Mouse (Mus musculus) c-Kit-positive CD71-negative TER-119-negative erythroid progenitor cells, embryonic 14.5 days (primary cell): ENCODE results near the gene Syne2.

ENCODE experiments used
- DNase-seq: peaks from one replicate; pipeline ENCODE4 v3.0.0-alpha.2; 2013; ENCODE audit warnings: low read depth

Gene Syne2

DNA sequence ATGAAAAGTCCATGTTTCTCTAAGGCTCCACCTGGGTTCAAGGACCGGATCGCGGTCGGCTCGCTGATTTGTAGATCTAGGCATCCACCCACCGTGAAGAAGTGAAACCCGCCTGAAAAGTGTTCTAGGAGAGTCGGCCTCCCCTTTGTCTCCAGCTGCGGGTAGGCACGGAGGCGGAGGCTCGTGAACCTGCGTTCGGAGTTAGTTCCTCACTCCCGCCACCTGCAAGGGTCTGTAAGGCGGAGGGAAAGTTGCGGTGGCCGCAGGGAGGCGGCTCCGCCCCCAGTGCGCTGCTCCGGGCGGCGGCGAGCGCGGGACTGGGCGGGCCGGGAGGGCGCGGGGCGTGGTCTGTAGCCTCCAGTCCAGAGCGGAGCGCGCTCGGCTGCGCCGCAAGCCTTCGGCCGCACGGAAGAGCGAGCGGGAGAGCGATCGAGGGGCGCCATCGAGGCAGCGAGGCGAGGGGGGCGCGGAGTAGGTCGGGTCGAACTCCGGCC, at the start of gene Syne2:
Syne2 (plus strand) TSS at position 176 of the 494 bp plus-strand sequence.
- DNase-seq = peak; percentile 53

DNA sequence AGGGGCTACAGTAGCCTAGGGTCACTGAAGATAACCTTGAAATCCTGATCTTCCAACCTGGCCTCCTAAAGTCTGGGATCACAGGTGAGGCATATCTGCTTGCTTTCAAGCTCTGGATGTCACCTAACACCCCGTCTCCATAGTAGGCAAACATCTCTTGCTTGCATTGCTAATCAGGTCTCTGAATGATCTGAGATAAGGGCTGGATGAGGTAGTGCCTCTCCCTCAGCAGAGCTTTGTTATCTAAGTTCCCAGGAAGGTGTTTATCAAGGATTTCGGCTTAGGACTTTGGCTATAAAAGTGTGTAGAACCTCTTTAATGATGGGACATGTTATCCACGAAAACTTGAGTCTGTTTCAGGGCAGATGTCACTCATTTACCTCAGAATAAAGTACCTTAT, 46.5 kb upstream of the Syne2 start:
- no peak for DNase-seq

DNA sequence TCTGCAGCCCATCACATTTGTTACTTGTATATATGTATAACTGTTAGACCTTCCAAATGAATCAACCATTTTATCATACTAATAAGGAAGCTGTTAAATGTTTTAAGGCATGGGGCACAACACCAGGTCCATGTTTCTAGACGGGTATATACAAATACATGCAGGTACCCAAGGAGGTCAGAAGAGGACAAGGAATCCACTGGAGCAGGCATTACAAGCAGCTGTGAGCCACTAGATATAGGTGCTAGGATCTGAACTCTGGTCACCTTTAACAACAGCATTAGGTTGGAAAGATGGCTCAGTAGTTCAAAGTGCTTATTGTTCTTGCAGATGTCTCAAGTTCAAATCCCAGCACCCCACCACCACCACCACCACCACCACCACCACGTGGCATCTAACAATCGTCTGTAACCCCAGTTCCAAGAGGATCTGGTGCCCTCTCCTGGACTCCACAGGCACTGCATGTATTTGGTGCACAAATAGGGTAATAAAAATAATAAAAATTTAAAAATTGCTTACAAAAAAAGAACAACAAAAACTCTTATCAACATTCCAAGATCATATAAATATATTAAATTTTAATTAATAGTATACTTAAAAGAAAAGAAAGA, 45.4 kb upstream of the Syne2 start:
- DNase-seq = peak; percentile 30

DNA sequence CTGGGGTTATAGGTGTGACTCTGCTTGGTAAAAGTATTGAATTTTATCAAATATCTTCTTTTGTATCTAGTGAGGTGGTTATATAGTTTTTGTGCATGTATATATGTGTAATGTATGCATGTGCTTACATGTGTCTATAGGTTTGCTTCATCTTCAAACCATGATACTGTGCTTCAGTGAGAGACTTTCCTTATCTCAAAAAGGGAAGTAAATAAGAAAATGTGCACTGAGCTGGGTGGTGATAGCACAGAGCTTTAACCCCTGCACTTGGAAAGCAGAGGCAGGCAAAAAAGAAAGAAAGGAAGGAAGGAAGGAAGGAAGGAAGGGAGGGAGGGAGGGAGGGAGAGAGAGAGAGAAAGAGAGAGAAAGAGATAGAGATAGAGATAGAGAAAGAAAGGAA, 36.5 kb upstream of the Syne2 start:
- no peak for DNase-seq

DNA sequence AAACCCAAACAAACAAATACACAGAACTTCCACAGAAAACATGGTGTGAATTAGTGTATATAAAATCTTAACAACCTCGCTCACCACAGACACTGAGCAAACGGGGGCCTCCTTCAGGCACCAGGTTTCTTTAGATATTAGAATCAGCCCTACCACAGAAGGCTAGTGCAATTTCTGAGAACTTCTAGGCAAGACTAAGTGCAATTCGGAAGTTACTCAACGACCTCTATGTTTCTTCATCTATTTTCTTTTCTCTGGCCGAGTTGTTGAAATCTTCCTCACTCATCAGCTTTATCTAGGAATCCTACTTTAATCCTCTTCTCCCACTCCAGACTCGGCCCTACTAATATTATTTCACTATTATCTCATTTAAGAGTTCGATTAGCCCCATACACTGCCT, 35.9 kb upstream of the Syne2 start:
- no peak for DNase-seq

DNA sequence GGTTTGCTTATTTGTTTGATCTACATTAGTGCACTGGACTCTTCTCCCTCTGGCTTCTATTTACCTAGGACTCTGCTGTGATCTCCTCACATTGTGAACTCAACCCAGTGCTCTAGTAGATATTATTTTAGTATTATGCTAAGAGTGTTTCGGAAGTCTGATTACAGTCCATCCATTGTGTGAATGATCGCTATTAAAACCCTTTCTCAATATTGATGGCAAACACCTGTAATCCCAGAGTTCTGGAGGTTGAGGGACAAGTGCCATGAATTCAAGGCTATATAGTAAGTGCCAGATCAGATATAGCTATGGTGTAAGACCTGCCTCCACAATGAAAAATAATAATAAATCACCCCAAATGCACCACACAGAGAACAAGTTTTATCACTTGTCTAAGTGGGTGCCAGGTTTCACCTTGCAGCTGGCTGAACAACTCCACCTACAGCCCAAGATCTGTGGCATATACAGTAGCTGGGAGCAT, 33.6 kb upstream of the Syne2 start:
- DNase-seq = no peak

DNA sequence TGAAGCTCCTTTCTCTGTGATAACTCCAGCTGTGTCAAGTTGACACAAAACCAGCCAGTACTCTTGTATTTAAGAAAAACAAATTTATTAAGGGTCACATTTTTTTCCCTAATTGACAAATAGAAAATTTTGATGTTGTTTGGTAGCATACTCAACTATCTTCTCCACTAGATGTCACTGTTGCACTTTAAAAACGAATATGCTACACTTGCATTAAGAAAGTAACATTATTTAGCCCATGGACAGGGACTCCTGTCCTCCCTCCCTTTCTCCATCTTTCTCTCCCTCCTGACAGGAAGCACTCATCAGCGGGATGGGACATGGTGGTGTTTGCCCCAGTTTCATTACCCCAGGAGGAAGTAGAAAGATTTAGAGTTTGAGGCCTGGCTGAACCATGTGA, 31.3 kb upstream of the Syne2 start:
- DNase-seq = peak; percentile 50

DNA sequence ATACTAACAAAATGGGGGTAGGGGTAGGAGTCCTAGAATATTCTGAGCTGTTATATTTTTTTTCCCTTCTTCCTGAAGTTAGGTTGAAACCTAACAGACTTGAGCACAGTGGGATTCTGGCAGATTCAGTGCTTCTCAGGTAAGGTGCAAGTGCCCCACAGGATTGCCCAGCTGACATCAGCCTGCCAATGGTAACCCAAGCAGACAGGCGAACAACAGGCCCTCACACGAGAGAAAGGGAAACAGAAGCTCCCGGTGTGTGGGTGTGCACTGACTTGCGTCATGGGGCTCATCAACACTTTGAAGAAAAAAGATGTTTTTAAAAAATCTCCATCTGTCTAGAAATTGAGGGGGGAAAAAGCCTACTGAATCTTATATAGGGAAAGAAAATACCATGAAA, 28.5 kb upstream of the Syne2 start:
- DNase-seq = no peak

DNA sequence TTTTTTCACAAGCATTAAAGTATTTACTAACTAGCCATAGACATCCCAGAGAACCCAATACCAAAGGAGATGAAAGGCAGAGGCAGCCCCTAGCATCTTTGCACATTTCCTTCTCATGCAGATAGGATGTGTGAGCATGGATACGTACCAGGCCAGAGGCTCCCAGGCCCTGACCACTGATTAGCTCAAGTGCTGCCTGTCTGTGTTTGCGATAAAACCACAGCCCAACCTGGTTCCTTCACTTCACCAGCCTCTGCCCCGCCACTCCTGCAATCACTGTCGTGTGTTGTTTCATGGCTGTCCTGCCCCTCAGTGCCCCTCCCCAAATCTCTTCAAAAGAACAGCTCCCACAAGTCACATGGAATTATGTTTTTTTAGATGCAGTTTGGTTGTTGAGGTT, 23.4 kb upstream of the Syne2 start:
- no peak for DNase-seq

DNA sequence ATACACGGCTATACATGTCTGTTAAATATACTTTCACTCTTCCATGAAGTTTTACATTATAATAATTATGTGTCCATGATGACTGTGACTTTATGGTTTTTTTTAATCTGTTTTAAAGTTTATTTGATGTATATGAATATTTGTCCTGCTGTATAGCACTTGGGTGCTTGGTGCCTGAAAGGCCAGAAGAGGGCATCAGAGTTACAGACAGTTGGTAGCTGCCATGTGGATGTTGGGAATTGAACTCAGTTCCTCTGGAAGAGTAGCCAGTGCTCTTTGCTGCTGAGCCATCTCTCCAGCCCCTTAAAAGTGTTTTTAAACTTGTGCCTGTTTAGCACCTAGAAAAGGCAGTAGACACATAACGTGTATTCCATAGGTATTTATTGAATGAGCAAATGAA, 21.4 kb upstream of the Syne2 start:
- DNase-seq = no peak

DNA sequence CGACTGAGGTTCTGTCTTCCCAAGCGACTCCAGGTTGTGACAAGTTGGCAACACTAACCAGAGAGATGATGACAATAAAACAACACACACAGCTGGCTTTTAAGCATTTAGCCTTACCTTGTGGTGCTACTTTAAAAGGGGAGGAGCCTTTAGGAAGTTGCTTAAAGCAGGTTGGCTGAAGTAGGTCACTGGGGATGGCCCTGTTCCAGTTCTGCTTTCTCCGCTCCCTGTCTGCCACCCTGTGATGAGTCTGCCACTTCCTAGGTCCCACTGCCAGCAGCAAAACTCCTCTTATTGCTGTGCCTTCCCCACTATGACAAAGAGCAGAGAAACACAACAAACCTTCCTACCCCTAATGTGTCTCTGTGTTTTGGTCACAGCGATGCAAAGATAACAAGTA, 11.7 kb upstream of the Syne2 start:
- no peak for DNase-seq

DNA sequence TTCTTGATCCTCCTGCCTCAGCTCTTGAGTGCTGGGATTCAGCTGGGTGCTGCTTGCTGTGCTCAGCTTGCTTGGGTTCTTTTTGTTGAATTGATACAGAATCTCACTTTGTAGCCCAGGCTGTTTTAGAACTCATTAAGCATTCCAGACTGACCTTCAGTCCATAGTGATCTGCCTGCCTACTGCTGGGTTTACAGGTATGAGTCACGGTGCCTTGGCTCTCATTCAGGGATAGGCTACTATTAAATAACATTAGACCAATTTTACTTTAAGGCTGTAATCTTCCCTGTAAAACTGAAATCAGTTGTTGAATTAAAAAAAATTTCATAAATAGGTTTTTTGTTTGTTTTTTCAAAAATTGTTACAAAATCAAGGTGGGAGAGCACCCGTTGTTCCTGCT, 4.2 kb upstream of the Syne2 start:
- no peak for DNase-seq

DNA sequence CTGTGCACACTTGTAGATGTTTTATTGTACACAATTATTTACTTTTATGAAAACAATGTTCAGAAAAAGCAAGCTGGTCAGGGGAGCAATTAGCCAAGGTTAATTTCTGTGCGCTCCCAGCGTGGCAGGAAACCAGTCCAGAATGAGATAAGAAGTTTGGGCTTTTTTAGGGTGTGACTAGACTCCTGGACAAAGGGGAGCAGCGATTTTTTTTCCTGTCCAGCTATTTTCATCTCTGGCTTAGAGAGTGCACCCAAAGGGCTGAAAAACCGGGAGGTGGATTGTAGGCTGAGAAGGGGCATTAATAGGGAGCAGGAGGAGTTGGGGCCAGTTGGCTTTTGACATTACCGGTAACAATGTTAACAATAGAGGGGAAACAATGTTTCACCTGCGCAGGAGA, 3.4 kb upstream of the Syne2 start:
- DNase-seq = no peak

DNA sequence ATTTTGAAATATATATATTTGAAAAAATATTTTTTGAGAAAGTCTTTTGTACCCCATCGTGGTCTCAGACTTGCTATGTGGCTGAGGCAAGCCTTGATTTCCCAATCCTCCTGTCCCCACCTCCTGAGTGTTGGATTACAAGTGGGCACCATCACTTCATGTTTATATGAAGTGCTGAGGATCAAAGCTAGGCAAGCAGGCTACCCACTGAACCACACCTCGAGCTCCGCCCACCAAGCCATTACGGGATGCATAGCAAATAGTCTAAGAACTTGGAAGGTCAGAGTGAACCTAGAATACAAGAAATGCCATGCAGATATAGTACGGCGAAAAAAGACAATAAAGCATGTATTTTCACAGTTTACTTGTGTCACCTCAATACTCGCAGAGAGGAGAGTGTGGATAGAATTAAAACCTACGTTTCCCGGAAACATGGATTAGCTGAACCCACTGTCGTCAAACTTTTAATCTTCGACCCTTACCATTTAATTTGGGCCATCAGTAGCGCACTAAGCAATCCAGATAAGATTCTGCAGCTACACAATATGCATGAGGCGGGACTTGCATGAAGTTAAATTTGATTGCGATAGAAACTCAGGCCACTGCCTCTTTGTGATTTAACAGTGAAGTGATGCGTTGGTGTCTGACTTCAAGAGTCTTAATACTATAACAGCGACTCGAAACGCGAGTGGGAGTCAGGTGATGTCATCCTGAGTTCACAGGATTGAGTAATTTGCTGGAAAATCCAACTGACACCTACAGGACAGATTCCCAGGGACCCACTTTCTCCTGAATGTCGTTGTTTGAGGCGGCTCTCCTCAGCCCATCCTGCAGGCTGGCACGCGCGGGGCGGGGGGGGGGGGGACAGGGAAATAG, 715 bp upstream of the Syne2 start:
- DNase-seq = no peak

DNA sequence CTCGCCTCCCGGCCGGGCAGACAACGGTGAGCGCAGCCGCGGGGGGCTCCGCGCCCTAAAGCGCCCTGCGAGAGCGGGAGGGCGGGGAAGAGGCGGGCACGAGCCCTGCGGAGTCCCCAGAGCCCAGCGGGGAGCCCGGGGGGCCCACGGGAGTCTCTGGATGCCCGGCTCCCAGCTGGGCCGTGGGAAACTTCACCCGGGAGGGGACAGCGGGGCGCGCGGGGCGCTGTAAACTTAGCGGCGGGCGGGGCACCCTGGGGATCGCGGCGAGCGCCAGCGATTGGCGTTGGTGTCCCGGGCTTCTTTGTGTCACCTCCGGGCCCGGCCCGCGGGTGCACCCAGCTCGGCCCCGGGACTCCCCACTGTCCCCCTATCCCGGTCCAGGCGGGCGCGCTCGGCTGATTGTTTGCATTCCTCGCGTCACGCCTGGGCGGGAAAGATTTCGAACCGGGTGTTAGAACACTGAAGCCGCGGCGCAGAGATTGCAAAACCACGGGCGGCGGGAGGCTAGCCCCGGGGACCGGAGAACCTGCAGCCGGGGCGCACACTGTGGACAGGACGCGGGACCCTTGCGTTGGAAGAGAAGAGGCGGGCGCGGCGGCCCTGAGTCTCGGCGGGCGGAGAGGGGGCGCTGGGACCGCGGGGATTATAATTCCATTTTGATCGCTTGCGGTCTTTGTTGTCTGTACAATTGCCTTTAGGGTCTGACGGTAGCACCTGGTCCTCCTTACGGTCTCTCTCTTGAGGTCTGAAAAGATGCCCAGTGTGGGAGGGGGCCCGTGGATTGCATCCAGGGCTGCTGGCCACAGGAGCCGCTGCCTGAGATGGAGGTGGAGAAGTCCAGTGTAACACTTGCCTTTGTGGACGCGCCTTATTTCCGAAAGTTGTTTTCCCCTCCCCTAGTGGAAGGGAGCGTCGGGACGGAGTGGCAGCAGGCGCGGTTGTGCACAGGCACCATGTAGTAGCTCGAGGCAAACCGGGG, 810 bp downstream of the Syne2 start:
- DNase-seq = no peak

DNA sequence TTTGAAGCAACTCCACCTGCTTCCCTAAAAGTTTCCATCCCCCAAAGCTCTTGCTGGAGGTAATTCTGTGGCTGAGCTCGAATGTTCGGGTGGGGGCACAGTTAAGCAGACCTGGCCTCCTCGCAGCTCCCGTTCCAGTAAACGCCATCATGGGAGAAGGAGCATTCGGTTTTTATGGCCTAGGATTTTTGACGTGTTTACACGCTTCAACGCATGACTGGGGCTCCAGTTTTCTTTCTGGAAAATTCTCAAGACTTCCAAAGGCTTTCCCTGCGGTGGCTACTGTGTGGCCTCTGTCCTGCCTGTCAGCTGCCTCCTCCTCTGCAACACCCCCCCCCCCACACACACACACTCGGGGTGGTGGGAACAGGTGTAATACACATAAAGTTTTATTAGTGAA, 1.5 kb downstream of the Syne2 start:
- no peak for DNase-seq

DNA sequence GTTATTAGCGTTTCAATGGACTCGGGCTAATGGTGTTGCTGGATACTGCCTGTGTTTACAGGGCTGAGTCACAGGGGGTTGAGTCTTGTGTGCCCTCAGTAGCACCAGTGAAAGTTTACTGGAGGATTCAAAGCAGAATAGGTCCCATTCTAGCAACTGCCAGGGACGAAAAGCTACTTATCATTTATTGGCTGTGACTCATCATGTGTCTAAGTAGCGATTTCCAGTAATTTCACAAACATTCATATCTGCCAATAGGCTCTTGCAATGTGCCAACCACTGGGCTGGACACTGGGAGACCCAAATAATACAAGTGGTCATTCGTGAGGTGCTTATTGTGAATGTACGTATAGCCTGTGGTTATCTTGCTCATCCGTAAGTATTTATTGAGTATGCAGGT, 2.3 kb downstream of the Syne2 start:
- no peak for DNase-seq

DNA sequence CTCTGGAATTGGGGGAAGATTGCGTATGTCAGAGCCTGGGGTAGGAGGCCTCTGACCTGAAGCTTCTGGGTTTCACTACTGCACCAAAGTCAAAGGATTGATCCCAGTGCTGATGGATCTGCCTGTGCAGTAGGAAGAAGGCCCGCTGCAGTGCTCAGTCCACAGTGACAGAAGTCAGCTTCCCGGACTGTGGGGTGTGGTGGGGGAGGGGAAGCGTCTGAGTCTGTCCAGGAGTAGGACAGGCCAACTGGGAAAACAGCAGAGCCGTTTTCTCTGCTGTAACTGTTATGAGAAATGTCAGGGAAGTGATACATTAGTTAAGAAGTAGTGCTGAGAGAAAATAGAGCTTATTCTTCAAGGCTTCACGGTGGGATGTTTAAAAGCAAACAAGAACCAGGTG, 4.2 kb downstream of the Syne2 start:
- no peak for DNase-seq

DNA sequence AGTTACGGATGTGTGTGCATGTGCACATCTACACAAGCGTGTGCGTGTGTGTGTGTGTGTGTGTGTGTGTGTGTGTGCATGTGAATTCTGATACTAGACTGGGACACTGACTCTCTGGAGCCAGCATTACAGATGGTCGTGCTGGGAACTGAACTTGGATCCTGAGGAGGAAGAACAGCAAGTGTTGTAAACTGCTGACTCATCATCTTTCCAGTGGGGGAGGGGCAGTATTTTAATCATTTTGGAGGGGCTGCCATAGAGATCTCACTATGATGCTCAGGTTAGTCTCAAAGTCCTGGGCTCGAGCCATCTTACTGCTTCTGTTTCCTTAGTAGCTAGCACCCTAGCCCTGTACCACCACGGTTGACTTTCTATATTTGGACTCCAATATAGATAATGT, 5.5 kb downstream of the Syne2 start:
- no peak for DNase-seq

DNA sequence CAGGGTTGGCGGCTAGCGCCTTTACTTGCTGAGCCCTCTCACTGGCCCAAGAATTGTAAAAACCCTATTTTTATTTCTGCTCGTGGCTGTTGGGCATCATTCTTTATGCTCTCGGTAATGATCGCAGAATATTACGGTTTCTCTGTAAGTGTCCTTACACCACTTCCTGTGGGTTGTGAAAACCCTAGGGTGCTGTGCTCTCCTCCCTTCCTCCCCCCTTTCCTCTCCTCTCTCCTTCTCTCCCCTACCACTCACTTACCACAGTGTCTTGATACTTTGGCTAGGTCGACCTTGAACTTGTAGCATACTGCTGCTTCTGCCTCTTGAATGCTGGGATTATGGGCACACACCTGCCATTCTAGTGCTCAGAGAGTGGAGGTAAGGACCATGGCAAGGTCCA, 7.5 kb downstream of the Syne2 start:
- no peak for DNase-seq

DNA sequence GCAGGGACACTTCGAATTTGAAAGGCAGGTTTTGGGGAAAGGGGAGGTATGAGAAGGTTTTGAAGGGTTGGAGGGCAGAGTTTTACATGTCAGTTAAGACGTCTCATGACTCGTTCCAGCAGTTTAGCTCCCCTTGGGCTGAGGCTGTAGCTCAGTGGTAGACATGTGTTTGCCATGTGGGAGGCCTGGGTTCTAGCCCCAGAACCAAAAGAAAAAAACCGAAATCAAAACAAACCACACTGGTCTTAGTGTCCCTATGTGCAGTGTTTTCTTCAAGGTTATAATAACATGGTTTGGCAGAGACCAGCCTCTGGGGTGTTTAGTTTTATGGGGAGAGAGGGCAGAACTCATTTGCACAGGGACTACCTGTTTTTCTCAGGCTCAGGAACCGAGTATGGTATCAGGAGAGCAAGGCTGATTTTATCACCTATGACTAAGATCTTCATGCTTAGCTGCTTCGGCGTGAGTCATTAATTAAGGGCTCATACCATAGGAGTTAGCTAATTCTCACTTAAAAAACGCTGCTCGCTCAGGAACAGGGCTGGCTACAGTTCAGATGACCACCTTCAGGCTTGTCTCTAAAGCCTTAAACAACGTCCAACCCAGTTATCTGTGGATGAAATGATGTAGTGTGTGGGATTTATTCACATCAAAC, 8.9 kb downstream of the Syne2 start:
- DNase-seq = no peak

DNA sequence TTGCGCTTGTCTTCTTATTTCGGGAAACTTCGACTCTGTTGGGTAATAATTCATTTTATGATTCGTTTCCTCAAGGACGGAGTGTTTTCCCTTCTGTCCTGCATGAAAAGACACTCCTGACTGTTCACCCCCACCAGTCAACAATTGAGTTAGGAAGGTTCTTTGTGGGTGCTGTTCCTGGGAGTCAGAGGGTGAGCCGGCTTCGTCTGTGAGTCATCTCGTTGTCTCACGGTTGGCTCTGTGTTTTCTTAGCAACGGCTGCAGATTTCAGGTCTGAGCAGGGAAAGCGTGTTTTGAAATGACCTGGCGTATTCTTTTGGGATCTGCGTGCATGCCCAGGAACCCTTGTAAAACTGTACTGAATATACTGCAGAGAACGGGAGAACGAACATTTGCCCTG, 9.8 kb downstream of the Syne2 start:
- no peak for DNase-seq
